Mouse (Mus musculus): ENCODE data around the gene Sec24b. TPM values are rescaled to one million over a fixed set of nuclear protein-coding genes. Genes with fewer than 3 reads are reported as not detected.

Gene Sec24b
- polyA plus RNA-seq, 1 experiment from 2014 or later, result 29.9 TPM

DNA sequence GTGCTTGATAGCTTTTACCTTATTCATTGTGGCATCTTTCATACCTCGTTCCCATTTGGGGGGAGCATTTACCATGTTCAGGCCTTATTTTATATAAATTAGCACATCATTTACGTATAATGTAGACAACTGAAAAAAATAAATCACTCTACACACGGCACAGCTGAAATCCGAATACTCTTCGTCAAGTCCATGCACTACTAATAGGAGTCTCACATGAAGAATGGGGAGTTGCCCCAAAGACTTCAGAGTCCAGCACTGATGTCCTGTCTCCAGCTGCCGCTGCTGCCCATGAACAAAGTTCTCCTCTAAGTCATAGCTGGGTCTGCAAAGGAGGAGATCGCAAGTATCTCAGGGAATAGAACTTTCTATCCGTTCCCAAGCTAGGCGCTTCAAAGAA is 15.9 kb upstream of the Sec24b start:
- no peaks in the 10 kb centered on the region for H3K36me3 ChIP-seq
- no peaks in the 10 kb centered on the region for H3K27me3 ChIP-seq
- 92% methylated on average over 9 of the region's 9 CpGs for WGBS
- H3K4me3 ChIP-seq (replicated peaks), result no peak overlapping the region
- no peak overlapping the region for H3K27ac ChIP-seq
- no peak for ATAC-seq
- no peaks in the 10 kb centered on the region for H3K4me1 ChIP-seq (replicated peaks)
- no peaks in the 10 kb centered on the region for H3K9me3 ChIP-seq
- no peak overlapping the region for H3K4me2 ChIP-seq (replicated peaks)
- no peak overlapping the region for H3K9ac ChIP-seq (replicated peaks)

DNA sequence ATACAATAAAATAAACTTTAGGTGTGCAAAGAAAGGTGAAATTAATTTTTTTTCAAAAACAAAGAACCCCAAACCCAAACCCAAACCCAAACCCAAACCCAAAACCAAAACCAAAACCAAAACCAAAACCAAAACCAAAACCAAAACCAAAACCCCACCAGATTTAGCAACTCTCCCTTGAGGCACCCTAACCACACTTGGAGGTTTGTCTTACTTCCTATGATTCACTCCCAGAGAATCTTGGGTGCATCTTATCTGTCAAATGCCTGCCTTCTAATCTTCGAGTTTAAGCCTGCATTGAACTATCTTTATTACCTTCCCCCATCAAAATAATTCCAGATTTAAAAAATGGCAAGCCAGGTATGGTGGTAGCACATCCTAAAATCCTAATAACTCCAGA is 14.4 kb upstream of the Sec24b start:
- H3K36me3 ChIP-seq, result no peaks in the 10 kb centered on the region
- no peak overlapping the region for H3K27ac ChIP-seq
- no peaks in the 10 kb centered on the region for H3K4me1 ChIP-seq (replicated peaks)
- H3K4me3 ChIP-seq (replicated peaks), result no peak overlapping the region
- 74% methylated on average over 1 of the region's 1 CpGs for WGBS
- no peak overlapping the region for H3K4me2 ChIP-seq (replicated peaks)
- H3K27me3 ChIP-seq, result no peaks in the 10 kb centered on the region
- ATAC-seq, result no peak
- H3K9ac ChIP-seq (replicated peaks), result no peak overlapping the region
- H3K9me3 ChIP-seq, result no peaks in the 10 kb centered on the region

DNA sequence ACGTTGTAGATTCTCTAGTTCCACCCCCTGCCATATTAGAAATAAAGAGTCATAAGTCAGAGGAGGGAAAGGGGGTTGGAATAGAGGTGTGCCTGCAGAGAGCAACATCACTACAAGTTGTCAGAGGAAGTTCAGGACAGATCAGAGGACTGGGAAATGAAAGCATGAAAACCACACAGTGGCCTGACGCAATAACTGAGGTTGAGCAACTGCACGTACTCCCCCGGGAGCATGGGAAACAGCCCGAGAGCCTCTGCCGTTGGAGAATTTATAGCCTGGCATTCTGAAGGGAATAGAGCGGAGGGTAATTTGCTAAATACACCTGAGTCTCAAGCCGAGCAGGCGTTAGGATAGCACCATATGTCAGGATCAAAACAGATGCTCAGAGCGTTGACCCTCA is 11.7 kb upstream of the Sec24b start:
- H3K4me2 ChIP-seq (replicated peaks), result no peak overlapping the region
- no peak overlapping the region for H3K4me3 ChIP-seq (replicated peaks)
- no peaks in the 10 kb centered on the region for H3K27me3 ChIP-seq
- ATAC-seq, result no peak
- no peaks in the 10 kb centered on the region for H3K4me1 ChIP-seq (replicated peaks)
- 62% methylated on average over 10 of the region's 10 CpGs for WGBS
- H3K27ac ChIP-seq, result no peak overlapping the region
- H3K9ac ChIP-seq (replicated peaks), result no peak overlapping the region
- no peaks in the 10 kb centered on the region for H3K36me3 ChIP-seq
- no peaks in the 10 kb centered on the region for H3K9me3 ChIP-seq

DNA sequence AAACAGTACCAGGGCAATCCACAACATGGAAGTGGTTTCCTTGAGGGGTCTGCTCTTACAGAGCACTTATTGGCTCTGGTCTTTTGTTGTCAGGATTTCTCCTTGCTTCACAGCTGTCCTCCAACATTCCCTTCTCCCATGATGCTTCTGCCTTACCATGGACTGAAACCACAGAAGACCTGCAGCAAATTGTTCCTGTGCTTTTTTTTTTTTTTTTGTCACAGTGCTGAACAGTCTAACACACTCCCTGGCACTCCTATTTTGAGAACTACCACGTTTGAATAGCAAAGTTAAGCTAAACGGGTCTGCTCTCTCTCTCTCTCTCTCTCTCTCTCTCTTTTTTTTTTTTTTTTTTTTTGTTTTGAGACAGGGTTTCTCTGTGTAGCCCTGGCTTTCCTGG is 10.6 kb upstream of the Sec24b start:
- Histone ChIP-seq H3K9ac (replicated peaks) (no peak overlapping the region), H3K27ac (no peak overlapping the region), H3K27me3 (no peaks in the 10 kb centered on the region), H3K4me2 (replicated peaks) (no peak overlapping the region), H3K36me3 (no peaks in the 10 kb centered on the region), H3K9me3 (no peaks in the 10 kb centered on the region), H3K4me1 (replicated peaks) (no peaks in the 10 kb centered on the region), H3K4me3 (replicated peaks) (no peak overlapping the region)
- no peak for ATAC-seq
- WGBS, result 78% methylated on average over 2 of the region's 2 CpGs

DNA sequence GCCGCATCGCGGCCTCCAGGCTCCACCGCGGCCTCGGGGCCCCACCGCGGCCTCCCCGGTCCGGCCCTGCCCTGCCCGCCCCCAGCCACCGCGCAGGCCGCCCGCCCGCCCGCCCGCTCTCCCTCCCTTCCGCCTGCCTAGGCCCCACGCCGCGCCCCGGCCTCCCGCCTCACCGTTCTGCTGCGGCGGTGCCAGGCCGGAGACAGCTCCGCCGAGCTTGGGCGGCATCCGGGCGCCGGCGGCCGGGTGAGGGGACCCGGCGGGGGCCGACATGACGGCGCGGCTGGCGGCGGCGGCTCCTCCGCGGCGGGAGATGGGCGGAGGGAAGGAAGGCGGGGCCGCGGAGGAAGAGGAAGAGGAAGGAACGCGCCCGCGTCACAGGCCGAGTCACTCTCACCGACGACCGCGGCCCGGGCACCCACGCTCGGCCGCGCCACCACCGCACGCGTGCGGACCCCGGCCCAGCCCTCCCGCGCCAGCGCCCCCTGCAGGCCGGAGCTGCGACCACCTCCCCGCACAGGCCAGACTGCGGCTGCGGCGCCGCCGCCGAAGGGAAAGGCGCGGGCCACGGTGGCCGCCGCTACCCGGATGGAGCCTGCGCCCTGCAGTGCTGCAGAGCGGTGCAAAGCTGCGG is 840 bp downstream of the Sec24b start:
- Histone ChIP-seq H3K36me3 (no peaks in the 10 kb centered on the region), H3K4me2 (replicated peaks) (peak overlapping the region; percentile 76), H3K9me3 (no peaks in the 10 kb centered on the region), H3K4me3 (replicated peaks) (peak overlapping the region; percentile 91), H3K27ac (peak overlapping the region; percentile 94), H3K27me3 (no peaks in the 10 kb centered on the region), H3K4me1 (replicated peaks) (peaks cover 33% of the 10 kb centered on the region), H3K9ac (replicated peaks) (peak overlapping the region; percentile 95)
- under 1% methylated on average over 53 of the region's 92 CpGs for WGBS
- peak; percentile 98 for ATAC-seq

DNA sequence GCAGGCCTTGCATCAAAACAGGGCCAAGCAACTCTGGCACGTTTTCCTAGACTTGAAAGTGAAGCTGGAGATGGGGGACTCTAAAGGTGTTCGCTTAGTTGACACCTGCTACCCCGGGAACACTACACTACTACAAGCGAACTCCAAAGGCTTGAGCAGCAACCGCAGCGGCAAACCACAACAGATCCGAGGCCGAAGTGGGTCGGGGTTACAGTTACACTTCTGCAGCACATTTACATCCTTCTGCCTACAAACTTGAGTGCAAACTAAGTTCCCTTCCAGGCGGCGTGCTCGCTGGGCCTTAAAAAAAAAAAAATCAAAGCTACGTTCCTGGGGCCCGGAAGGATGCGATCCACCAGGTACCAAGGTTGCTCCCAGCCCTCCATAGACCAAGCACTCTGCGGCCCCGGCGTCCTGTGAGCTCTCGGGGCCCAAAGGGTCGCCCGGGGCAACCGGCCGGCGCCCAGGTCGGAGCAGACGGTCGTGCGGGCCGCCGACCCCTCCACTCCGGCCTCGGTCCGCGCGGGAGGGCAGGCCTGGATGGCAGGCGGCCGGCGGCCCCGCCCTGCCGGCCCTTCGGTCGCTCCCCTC is 1.5 kb downstream of the Sec24b start:
- H3K4me3 ChIP-seq (replicated peaks), result peak overlapping the region; percentile 91
- peak overlapping the region; percentile 94 for H3K27ac ChIP-seq
- H3K27me3 ChIP-seq, result no peaks in the 10 kb centered on the region
- no peaks in the 10 kb centered on the region for H3K9me3 ChIP-seq
- peak overlapping the region; percentile 95 for H3K9ac ChIP-seq (replicated peaks)
- peaks cover 33% of the 10 kb centered on the region for H3K4me1 ChIP-seq (replicated peaks)
- peak overlapping the region; percentile 76 for H3K4me2 ChIP-seq (replicated peaks)
- no peaks in the 10 kb centered on the region for H3K36me3 ChIP-seq
- WGBS, result 1% methylated on average over 41 of the region's 42 CpGs
- peak; percentile 57 for ATAC-seq

DNA sequence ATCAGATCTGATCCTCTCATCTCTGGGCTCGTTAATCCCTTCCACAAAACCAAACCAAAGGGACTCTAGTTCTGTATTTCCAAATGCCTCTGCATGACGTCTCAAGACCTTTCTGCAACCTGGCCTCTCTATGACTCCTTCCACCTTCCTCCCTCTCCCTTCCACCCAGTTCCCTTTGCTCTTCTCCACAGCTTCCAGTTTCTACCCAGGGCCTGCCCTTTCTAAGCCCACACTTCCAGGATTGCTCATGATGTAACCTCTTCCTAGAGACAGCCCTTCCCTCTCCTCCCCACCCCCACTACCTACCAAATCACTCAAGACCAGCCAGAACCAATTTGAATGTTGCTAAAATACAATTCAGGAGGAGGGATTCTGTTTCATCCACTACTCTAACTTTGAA is 2.9 kb downstream of the Sec24b start:
- ATAC-seq, result no peak
- Histone ChIP-seq H3K9ac (replicated peaks) (no peak overlapping the region), H3K27ac (no peak overlapping the region), H3K27me3 (no peaks in the 10 kb centered on the region), H3K4me3 (replicated peaks) (no peak overlapping the region), H3K4me2 (replicated peaks) (peak overlapping the region; percentile 76; the same call in 1 of the 2 replicates), H3K9me3 (no peaks in the 10 kb centered on the region), H3K36me3 (no peaks in the 10 kb centered on the region), H3K4me1 (replicated peaks) (peaks cover 40% of the 10 kb centered on the region)
- WGBS, result 55% methylated on average over 2 of the region's 2 CpGs

DNA sequence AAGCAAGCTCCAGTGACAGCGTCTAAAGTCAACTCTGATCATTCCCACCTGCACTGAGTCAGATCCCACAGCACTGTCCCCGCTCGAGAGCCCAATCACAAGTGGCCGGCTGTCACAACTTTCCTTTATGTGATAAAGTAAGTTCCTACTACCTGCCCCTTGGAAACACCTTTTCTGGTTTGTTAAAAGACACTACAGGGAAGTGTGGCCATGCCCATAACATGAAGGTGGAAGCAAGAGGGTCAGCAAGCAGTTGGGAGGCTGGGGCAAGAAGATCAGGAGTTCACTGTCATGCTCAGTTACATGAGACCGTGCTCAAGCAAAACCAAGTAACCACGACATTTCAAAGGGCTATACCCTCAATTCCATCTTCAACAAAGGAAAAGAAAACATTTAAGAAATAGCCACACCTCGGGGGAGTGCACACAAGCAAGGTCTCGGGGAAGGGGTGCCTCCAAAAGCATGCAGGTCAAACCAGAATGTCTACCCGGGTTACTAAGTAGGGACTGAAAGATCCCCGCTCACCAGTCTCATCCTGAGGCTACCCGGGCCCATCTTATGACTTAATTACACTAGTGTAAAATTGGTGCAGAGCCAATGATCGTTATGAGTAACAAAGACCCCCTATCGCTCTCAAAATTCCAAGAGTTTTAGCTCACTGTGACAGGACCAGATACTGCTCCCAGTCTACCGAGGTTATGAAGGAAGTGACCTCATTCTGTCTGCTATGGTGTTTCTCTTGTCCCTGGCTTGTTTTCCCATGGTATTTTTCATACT is 3.6 kb downstream of the Sec24b start:
- H3K4me2 ChIP-seq (replicated peaks), result no peak overlapping the region
- H3K4me1 ChIP-seq (replicated peaks), result peaks cover 47% of the 10 kb centered on the region
- no peak for ATAC-seq
- H3K27me3 ChIP-seq, result no peaks in the 10 kb centered on the region
- H3K9ac ChIP-seq (replicated peaks), result no peak overlapping the region
- 85% methylated on average over 14 of the region's 14 CpGs for WGBS
- H3K4me3 ChIP-seq (replicated peaks), result no peak overlapping the region
- H3K36me3 ChIP-seq, result no peaks in the 10 kb centered on the region
- H3K9me3 ChIP-seq, result no peaks in the 10 kb centered on the region
- H3K27ac ChIP-seq, result no peak overlapping the region

DNA sequence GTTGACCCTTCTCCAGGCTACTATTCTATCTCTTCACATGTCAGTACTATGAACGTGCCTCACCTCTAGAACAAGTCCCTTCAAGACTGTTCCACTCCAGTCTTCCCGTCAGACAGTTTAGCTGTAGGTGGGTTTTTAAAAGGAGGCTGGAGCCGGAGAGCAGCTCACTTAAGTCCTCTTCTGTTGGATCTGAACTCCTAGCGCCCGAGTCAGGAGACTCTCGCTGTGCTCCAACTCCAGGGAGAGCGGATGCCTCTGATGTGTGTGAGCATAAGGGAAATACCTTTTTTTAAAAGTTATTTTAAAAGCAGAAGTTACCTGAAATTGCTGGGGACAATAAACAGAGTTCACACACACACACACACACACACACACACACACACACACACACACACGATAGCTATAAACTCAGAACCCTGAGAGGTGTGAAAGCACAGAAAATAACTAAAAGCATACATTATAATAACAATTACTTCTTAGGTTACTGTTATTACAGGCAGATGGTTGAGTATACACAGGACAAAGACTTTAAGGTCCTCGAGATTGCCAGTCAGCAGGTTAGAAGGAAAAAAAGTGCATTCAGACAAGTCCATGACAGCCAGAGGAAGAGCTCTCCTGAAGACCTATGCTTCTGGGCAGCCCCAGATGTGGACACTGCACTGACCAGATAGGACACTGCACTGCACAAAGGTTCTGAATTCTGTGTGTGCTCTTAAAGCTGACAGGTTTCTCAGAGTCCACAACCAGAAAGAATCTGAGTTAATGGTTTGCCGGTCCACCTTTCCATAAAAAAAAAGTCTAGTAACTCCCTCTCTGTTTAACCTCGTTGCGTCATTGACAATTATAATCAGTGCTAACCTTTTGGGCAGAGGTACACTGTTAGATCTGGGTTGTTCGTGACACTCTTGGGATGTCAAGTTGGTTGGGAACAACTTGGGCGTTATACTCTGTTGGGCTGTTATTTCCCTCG is 5.7 kb downstream of the Sec24b start:
- Histone ChIP-seq H3K4me1 (replicated peaks) (peaks cover 46% of the 10 kb centered on the region), H3K36me3 (no peaks in the 10 kb centered on the region), H3K9ac (replicated peaks) (no peak overlapping the region), H3K27ac (no peak overlapping the region), H3K4me3 (replicated peaks) (no peak overlapping the region), H3K27me3 (no peaks in the 10 kb centered on the region), H3K9me3 (no peaks in the 10 kb centered on the region), H3K4me2 (replicated peaks) (no peak overlapping the region)
- ATAC-seq, result no peak
- 89% methylated on average over 15 of the region's 15 CpGs for WGBS

DNA sequence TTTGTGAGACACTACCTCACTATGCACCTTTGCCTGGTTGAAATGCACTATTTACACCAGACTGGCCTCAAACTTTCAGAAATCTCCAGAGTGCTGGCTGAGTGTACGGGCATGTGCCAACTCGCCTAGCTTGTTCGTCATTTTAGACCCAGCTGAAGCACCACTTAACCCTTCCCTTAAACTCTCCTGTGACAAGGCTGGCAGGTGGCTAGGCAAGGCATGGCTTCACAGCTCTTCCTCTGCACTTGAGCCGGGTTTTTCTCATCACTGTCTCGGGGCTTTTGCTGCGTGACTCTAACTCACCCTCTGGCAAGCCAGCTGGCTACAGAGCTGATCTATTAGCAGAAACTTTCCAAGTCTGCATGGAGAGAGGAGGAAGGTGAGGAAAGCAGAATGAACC is 6.8 kb downstream of the Sec24b start:
- Histone ChIP-seq H3K4me3 (replicated peaks) (no peak overlapping the region), H3K27ac (no peak overlapping the region), H3K27me3 (no peaks in the 10 kb centered on the region), H3K9ac (replicated peaks) (no peak overlapping the region), H3K4me2 (replicated peaks) (no peak overlapping the region), H3K4me1 (replicated peaks) (peaks cover 44% of the 10 kb centered on the region), H3K9me3 (no peaks in the 10 kb centered on the region), H3K36me3 (peaks cover 5% of the 10 kb centered on the region; the same call in 1 of the 2 replicates)
- WGBS, result 92% methylated on average over 6 of the region's 6 CpGs
- no peak for ATAC-seq

DNA sequence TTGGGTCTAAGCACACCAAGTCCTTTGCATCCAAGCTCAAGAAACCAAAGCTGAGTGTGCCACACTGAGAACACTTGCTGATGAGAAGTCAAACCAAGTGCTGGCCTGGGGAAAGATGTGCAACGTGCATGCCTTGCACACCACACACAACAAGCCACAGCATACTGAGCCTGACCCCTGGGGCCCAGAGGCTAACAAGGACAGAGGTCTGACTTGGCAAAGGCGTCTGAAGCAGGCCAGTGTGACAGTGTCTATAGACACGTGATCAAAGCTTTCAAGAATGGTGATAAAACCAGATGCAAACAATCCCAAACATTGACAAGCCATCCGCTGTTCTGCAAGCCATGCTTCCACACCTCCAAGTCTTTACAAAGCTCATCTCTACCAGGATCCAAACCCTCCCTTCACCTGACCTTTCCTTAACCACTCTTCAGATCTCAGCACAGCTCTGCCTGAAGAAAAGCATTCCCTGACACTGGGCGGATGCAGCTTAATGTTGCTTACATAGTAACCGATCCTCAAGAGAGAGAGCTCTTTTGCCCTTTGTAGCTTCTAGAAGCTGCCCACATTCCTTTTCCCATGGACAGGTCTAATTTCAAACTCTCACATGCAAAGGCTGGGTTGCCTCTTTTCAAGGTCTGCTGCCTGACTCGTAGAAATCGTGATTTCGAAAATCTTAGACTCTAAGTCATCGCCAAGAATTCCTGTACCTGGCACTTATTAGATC is 7.8 kb downstream of the Sec24b start:
- Histone ChIP-seq H3K4me3 (replicated peaks) (no peak overlapping the region), H3K36me3 (peaks cover 5% of the 10 kb centered on the region; the same call in 1 of the 2 replicates), H3K9ac (replicated peaks) (no peak overlapping the region), H3K4me2 (replicated peaks) (no peak overlapping the region), H3K27ac (no peak overlapping the region), H3K27me3 (no peaks in the 10 kb centered on the region), H3K9me3 (no peaks in the 10 kb centered on the region), H3K4me1 (replicated peaks) (peaks cover 33% of the 10 kb centered on the region)
- ATAC-seq, result no peak
- 75% methylated on average over 10 of the region's 10 CpGs for WGBS
